Mouse (Mus musculus): ENCODE results near the gene Bcas2.
"Not testable (repeated sequence)": the region's sequence is repeated elsewhere in the genome, so short reads cannot be mapped to it uniquely, and the experiment has no call there.

Gene Bcas2

DNA sequence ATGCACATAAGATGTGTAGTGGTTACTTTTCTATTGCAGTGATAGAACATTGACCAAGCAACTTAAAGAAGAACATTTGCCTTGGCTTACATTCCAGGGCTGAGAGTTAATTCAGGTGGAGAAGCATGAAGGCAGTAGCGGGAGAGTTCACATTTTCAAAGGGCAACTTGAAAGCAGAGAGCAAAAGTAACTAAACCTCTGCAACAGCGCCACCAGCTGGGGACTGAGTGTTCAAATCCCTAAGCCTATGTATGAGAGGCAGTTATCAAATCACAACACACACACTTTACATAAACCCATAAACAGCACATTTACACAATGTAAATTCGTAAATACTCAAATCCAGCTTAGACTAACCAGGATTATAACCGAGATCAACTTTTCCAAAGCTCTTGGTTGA lies 1.7 kb upstream of the Bcas2 start:
- peak; percentile 66 to 70 for DNase-seq

DNA sequence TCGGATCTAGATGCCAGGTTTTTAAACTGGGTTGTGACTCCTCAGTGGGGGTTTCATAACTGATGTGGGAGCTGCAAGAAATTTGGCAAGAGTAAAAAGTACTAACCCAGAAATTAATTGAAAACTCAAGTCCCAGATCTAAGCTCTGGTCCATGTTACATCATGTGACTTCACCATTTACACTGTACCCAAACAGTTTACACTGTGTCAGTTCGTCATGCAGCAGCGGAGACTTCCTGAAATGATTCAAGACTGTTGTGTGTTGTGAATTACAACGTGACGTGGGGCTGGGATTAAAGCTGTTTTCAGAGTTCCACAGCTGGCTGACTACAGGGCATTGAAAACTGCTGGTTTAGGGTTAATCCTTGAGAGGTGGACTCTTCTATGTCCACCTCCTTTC lies 1.2 kb downstream of the Bcas2 start:
- DNase-seq = no peak

DNA sequence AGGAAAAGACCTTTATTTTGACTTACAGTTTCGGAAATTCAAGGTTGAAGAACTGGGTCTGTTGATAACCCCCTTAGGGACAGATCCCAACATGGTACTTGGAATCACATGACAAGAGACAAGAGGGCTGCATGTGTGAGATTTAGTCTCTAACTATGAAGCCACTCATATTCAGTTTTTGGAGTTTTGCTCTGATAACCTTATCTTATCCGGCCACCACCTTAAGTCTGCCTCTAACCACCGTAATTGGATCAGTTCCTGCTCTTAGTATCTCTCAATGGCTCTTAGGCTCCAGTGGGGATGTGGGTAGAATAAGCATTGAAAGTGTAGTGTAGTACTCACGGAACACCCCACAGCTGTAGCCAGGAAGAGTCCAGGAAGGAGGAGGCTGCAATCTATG lies 5.3 kb downstream of the Bcas2 start:
- no peak for DNase-seq

DNA sequence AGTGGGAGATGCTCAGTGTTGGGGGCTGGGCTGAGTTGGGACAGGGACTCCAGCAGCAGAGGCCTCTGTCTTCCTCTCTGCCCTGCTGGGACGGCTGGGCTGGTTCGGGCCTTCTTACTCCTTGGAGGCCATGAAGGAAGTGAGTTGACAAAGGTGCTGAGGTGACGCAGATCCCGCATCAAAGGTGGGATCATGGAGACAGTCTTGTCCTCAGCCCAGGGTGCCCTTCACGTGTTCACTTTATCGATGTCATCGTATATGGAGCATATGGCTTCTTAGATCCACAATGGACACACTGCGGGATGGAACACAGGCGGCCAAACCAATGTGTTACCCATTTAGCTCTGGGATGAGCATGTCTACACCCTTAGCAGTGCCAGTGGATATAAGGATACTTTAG lies 8.1 kb downstream of the Bcas2 start:
- no peak for DNase-seq

DNA sequence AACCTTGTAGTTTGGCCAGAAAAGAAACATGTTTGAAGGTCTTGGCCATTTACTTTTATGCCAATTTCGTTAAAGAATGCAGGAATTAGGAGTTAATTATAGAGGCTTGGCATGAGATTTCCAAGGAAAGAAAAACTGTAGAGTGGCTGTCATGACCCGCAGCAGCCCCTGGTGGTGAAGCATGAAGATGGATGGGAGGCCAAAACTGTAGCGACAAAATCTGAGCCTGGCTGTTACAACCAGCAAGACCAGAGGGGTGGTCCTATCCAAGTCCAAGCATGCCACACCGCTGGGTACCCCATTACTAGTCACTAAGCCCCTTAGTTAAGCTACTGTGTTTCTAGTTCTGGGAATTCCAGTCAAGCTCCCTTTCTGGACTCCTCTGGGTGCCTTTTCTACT lies 9.7 kb downstream of the Bcas2 start:
- no peak for DNase-seq

DNA sequence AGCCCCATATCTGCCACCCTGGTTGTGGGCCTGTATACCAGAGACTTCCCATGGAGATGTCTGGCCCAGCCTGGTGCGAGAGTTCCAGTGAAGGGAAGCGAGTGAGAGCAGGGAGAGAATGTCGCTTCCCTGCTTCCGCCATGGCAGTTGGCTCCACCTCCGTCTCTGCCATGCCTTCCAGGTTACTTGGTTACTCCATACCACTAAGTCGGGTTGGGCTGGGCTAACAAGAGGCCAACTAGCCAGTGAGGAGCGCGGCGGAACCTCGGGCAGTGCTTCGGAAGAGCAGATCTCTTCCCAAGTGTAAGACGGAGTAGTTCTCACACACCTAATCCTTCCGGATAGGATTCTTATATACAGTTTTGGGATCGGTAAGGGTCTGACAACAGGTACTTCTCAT lies 11.4 kb downstream of the Bcas2 start:
- DNase-seq = no peak

DNA sequence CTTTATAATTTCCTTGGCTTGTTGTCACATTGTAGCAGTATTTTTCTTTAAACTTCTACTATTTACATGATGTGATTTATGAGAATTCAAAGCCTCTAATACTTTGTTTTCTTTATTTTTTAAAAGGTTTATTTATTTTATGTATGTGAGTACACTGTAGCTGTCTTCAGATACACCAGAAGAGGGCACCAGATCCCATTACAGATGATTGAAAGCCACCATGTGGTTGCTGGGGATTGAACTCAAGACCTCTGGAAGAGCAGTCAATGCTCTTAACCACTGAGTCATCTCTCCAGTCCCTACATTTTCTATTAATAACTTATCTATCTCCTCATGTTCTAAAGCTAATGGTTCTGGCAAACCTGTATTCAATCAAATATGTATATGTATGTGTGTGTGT lies 13.0 kb downstream of the Bcas2 start:
- DNase-seq = not testable (repeated sequence)

DNA sequence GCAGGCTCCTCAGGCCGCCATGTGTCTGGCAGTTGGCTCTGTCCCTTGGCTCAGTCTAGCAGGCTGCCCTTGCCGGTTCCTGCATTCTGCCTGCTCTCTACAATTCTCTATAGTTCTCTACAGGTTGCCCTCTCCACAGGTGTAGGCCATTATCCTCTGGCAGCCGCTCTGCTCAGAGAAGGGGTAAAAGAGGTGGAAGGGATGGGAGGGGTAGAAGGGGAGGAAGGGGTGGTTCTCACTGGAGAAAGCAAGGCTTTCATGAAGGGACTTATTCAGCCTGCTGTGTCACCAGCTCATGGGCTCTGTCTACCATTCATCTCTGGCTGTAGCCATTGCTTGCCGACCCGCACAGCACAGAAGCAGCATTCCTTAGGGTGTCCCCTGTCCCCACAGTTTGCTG lies 17.0 kb downstream of the Bcas2 start:
- DNase-seq = no peak

DNA sequence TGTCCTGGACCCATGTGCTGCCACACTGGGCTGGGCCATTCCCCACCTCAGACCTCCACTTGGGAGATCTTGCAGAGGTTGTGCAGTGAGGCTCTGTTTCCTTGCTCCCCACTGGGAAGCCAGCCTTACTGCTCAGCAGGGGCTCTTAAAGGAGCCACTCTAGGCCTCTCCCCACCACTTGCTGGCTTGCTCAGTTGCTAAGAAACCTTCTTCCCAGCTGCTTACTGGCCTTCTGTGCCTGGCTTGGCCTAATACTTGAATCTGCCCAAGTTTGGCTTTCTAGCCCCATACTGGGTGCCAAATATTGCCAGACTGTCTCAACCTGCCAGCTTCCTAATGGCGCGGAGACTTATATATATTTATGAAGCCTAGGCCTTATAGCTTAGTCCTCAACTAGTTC lies 17.4 kb downstream of the Bcas2 start:
- DNase-seq = no peak

DNA sequence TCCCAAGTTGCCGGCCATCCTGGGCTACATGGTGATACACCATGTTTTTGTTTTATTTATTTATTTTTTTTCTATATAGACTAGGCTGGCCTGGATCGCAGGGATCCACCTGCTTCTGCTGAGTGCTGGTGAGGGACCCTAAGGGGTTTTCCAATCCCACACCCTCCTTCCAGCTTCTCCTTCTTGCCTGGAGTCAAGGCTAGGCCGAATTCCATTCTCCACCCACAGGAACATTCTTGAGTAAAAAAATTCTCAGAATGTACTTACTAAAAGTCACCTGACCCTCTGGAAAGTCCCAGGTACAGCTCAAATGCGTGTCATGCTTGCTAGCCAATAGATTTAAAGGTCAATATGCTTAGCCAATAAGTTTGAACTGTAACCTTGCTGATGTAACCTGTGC lies 20.7 kb downstream of the Bcas2 start:
- no peak for DNase-seq

DNA sequence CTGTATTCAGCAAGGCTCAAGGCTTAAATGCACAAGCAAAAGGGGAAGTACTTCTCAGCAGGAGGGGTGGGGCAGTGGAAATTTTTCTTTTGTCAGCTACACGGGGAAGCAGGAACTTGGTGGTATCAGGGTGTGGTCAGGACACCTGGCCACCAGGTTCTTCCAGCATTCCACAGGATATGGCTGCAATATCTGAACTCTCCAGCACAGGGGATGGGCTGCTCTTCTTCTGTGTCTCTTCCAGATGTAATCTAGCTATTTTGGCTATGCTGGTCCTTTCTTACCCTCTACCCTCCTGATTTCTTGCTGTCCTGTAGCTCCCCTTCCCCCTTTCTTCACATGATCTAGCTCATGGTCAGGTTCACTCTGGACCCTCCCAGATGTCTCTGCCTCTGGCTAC lies 21.7 kb downstream of the Bcas2 start:
- DNase-seq = no peak

DNA sequence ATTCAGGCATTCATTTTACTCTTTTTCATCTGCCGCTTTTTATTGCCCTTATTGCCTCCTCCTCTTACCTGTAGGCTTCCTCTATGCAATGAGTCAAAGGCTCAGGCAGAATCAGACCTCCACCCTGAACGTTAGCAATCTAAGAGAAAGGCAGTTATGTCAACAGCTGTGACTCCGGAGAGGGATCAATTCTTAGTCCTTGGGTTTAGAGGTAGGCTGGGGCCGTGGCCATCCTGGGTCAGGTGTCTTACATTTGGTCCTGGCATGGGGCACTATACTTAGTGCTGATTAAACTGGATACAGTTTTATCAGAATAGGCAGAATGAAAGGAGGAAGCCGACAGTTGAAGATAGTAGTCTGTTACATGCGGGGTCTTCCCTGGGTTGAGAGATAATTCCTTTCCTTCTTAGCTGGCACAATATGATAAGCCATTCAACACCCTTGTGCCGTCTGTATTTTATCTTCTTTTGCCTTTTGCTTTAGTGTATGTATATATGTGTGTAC lies 24.9 kb downstream of the Bcas2 start:
- DNase-seq = no peak

DNA sequence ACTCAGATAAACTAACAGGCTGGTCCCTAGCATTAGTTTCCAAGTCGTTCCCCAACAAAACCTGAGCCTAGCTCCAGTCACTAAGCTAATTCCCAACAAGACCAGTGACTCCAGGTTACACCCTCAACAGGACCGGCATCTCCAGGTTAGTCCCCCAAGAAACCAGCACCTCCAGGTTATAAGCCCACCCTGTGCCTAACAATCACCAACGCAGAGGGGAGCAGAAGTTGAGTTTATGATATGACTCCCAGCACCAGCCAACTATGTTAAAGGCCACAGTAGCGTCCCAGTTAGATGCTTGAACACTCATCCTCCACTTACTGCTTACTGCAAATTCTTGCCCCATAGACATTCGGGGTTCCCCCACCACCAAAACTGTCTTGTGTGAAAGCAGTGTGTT lies 27.9 kb downstream of the Bcas2 start:
- DNase-seq = no peak

DNA sequence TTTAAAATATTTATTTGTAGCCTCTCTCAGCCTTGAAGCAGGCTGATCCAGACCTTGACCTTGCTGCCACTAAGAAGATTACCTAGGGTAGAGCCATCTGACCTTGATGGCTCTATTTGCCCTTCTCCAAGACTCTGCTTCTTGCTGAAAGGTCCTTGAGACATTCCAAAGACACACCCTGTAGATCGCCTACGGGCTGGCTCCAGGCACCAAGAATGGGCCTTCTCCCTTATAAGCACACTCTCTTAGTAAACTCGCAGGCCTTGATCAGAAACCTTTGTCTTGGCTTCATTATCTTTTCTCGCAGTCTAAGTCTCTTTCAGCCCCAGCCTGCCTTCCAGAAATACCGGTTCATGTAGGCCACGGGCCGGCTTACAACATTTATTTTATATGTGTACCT lies 29.6 kb downstream of the Bcas2 start:
- not testable (repeated sequence) for DNase-seq

DNA sequence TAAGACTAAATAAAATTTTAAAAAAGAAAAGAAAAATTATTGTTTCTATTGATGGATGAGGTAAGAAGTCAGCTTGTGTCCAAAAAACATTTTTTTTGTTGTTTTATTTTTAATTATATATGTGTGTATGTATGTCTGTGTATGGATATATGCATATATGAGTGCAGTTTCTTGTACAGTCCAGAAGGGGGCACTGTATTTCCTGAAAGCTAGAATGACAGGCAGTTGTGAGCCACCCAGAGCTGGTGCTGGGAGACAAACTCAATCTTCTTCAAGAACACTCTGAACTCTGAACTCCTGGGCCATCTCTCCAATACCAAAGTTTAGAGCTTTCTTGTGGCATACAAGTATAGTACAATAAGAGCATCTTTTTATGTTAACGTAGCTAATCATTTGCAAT lies 32.1 kb downstream of the Bcas2 start:
- no peak for DNase-seq

DNA sequence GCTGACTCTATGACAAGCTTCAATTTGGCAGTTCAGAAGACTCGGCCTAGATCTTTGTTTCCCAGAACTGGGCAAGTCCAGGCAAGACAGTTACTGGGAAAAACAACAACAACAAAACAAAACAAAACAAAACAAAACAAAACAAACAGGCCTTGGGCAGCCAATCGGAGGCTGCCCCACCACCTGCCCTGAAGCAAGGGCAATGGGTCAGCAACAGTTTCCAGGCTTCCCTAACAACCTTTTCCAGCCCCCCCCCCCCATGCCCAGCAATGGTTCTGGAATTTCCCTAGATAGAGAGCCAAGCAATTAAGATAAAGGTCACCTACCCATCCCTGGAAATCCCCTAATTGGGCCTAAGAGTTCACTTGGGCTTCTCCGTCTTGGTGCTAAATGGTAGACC lies 33.0 kb downstream of the Bcas2 start:
- DNase-seq = no peak

DNA sequence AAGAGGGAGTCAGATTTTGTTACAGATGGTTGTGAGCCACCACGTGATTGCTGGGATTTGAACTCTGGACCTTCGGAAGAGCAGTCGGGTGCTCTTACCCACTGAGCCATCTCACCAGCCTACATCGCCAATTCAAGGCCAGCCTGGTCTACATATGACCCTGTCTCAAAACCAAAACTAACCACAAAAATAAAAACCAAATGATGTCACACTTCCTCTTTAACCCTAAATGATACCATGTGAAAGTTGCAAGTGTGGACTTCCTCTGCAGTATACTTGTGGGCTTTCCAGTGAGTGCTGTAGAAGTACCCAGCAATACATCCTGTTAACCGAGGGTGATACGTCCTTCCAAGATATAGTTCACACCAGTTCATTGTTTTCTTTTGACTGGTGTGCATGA lies 34.9 kb downstream of the Bcas2 start:
- DNase-seq = no peak

DNA sequence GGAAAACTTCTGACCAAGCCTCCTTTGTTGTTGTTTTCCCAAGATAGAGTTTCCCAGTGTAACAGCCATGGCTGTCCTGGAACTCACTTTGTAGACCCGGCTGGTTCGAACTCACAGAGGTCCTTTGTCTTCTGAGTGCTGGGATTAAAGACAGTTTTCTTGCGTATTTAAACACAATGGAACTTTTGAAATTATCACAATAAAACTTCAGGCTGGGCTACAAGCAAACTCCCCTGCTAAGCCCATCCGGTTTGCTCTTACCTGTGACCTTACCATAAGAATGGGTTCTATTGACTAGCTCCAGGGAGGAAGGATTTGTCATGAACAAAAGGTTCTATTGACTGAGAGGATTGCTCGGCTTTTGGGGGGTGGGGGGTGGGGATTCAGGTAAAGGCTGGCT lies 36.3 kb downstream of the Bcas2 start:
- no peak for DNase-seq

DNA sequence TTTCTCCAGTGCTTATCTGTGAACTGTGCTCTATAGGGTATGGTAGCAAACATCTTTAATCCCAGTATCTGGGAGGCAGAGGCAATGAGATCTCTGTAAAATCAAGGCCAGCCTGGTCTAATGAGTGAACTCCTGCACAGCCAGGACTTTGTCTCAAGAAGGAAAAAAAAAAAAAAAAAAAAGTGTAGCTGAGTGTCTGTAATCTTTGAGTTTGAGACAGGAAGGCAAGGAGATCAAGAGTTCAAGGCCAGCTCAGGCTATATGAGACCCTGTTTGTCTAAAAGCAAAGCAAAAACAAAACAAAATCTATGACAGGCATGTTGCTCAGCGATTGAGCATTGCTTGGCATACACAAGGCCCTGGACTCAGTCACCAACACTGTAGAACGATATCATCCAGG lies 36.8 kb downstream of the Bcas2 start:
- DNase-seq = no peak

DNA sequence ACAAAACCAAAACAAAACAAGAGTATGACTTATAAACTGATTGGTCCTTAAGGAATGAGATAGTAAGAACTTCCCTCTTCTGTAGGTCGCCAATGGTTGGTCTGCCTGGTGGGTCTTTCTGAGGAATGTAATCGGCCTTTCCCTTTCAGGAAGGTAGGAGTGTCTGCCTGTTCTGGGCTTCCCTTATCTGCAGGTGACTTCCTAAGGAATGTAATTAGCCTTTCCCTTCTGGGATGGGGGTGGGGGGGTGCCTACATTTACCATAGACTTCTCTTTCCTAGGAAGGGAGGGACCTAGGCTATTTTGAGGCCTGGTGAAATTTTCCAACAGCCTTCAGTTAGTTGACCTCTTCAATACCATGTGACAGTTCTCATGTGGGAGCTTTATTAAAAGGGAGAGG lies 39.6 kb downstream of the Bcas2 start:
- no peak for DNase-seq

DNA sequence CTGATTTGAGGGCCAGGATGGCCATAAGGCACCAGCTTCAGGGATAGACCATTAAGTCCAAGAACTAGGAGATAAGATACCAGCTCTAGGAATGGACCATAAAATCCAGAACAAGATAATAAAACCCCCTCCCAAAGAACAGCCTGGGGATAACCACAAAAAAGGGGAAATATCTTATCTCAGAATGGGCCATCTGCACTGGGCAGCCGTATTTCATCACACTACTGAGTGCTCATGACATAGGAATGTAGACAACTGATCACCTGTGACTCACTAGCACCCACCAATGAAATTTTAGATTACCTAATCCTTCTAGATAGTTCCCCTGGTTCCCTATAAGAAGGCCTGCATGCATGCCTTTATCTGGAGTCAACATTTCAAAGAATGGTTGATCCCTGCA lies 40.7 kb downstream of the Bcas2 start:
- DNase-seq = no peak

DNA sequence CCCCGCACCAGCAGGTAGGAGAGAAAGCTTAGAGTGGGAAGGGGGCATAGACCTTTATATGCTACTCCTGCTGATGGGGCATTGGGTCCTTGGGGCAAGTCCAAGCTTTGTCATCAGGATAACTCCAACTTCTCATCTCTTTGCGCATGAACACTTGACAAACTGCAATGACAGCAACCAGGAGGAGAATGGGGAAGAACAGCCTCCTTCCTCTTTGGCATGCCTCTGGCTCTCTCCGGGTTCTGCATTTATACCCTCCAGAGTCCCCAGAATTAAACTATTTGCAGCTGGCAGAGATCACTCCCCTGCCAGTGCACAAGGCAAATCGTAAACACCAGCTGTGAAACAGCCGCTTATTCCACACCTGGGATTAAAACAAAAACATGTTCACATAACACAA lies 42.1 kb downstream of the Bcas2 start:
- DNase-seq = no peak

DNA sequence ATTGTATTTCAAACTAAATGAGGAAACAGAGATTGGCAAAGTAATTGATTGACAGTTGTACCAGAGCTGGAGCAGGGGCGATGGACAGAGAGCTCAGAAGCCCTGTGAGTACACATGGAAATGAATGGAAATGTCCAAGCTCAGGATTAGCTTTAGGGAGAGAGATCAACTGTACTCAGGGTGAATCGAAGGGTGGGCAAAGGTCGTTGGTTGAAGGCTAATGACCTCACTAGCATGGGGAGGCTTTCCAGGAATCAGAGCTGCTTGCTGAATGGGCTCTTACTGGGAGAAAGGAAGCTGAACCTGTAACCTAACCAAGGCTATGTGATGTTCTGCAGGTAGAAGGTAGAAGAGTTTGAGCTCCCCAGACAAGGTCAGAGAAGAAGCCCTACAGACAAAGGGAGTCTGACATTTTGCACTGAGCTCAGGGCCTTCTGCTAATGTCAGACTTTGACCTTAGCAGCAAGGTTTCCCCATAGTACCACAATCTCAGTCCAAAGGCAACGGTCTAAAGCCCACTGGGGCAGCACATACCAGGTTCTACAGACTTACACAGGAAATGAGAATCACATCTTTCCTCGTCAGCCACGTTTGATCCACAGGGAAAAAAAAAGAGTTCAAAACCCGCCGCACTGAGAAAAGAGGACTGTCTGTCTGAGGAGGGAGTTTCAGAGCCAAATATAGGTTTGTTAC lies 43.3 kb downstream of the Bcas2 start:
- DNase-seq = no peak

DNA sequence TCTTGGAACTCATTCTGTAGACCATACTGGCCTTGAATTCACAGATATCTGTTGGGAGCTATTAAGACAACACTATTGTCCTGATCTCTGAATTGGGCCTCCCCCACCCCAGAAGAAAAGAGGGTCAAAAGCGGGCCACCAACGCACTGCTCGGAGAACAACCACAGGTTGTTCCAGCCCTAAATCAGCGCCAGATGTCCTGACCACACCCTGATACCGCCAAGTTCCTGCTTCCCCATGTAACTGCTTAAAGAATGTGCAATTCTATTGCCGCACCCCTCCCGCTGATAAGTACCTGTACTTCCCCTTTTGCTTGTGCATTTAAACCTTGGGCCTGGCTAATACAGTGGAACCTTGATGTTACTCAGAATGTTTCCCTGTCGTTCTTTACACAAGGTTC lies 43.9 kb downstream of the Bcas2 start:
- not testable (repeated sequence) for DNase-seq

DNA sequence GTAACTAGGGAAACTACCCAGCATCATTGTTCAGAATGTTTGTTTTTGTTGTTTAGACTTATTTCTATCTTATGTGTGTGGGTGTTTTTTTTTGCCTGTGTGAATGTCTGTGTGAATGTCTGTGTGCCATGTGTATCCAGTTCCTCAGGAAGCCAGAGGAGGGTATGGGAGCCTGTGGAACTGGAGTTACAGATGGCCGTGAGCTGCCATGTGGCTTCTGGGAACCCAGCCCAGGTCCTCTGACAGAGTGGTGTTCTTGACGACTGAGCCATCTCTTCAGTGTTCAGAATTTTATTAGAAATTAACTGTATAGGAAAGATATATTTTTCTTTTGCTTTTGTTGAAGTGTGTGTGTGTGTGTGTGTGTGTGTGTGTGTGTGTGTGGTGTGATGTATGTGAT lies 50.0 kb downstream of the Bcas2 start:
- DNase-seq = no peak

DNA sequence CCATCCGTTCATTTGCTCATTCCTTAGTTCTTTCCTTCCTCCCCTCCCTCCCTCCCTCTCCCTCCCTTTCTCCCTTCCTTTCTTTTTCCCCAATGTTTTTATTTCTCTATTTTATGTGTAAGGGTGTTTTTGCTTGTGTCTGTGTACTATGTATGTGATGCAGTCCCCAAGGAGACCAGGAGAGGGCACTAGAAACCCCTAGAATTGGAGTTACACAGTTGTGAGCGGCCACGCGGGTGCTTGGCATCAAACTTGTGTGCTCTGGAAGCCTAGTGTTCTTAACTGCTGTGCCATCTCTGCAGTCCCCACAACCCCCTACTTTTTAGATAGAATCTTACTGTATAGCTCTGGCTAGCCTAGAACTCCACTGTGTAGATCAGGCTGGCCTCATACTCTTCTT lies 52.3 kb downstream of the Bcas2 start:
- no peak for DNase-seq
